Mouse (Mus musculus) layer of hippocampus, adult 11-12 months (tissue): ENCODE results near the gene Lrig3.

Experiments
- DNase-seq: peaks from one replicate; pipeline ENCODE4 v3.0.0; 2022; ENCODE audit warnings: low spot score

Lrig3 gene

GRCm38 (mm10) chr10:125965968-125966480 lies at the start of gene Lrig3:
Gene Lrig3, plus strand, starts transcription at chr10:125966168.
- DNase-seq, result peak; percentile 68

- no peak for DNase-seq
Observed at GRCm38 (mm10) chr10:125916781-125917180, 49.2 kb upstream of the Lrig3 start.

DNA sequence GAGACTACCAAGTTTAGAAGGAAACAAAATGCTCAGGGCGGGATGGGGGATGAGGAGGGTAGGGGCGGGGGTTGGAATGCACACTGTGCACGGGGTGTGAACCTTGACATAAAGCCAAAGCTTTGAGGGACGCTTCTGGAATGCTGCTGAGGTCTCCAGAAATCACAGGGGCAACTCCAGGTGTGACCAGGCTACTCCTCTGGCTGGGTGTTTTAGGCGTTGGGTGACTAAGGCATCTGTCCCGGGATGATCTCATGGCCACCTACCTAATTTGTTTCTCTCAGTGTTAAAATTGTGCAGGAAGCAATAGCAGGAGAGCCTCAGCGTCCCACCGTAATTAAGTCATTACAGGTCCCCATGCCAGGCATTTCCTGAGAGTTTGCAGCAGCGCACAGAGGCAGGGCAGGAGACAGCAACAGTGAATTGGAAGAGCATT lies 48.5 kb upstream of the Lrig3 start:
- DNase-seq, result no peak

DNA sequence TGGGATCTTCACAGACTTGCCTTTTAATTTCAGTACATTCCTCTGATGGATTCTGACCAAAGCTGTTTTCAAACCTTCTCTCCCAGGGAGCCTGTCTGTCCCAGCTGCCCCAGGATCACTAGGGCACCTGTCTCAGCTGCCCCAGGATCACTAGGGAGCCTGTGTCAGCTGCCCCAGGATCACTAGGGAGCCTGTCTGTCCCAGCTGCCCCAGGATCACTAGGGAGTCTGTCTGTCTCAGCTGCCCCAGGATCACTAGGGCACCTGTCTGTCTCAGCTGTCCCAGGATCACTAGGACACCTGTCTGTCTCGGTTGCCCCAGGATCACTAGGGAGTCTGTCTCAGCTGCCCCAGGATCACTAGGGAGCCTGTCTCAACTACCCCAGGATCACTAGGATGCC lies 47.0 kb upstream of the Lrig3 start:
- DNase-seq, result no peak

GRCm38 (mm10) chr10:125921654-125922446 lies 44.1 kb upstream of the Lrig3 start:
- DNase-seq, result no peak

DNA sequence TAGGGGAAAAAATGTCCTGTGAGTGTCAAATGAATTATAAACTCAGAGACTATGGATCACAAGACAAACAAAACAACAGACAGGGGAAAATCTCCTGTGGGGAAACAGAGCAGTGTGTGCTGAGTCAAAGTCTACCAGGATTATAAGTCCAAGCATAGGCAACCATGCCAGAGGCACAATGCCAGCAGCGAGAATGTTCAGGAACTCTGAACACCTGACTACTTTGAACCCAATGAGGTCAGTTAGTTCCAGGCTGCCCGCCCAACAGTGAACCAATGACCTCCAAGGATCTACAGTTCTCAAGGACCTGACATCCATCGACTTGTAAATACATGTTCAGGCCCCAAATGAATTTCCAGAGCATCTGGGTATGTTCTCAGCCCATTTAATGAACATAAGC lies 36.0 kb upstream of the Lrig3 start:
- no peak for DNase-seq

GRCm38 (mm10) chr10:125933388-125933787 lies 32.6 kb upstream of the Lrig3 start:
- DNase-seq, result no peak

- no peak for DNase-seq
Observed at GRCm38 (mm10) chr10:125934095-125934494, 31.9 kb upstream of the Lrig3 start.

DNA sequence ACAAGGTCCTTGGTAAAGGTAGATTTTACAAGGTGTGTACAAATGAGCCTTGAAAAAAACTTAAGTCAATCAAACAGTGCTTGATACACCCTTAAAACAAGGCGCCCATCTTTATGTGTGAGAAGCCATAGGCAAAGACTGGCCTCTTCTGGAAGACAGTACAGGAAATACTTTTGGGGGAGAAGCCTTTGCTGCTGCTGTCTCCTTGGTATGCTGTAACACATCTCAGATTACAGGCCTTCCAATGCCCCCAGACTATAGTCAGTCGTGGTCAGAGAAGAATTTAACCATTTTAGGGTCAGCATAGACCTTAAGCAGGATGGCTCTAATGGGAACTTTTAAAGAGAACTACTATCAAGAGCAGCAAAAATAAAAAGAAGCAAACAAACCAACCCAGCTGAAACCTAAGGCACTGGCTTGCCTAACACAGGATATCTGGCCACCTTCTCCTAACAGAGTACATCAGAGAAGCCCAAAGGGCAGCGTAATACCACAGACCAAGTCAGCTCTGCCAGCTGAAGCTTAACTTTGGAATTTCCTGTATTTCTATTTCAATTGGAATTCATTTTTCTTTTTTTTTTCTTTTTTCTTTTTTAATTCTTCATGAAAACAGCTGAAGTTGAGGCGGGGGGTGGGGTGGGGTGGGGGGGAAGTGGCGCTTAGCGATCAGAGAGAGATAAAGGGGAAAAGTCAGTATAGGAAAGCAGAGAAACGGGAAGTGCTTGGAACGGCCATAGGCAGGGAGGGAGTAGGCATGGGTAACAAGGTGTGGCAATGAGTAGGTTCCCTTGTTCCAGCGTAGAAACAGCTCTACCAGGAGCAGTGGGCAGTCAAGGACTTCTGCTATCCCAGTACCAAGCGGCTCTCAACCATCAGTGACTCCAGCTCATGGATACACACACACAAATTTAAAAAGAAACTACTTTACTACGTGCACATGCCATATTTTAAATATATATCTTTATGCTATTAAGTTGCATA lies 28.2 kb upstream of the Lrig3 start:
- no peak for DNase-seq

DNA sequence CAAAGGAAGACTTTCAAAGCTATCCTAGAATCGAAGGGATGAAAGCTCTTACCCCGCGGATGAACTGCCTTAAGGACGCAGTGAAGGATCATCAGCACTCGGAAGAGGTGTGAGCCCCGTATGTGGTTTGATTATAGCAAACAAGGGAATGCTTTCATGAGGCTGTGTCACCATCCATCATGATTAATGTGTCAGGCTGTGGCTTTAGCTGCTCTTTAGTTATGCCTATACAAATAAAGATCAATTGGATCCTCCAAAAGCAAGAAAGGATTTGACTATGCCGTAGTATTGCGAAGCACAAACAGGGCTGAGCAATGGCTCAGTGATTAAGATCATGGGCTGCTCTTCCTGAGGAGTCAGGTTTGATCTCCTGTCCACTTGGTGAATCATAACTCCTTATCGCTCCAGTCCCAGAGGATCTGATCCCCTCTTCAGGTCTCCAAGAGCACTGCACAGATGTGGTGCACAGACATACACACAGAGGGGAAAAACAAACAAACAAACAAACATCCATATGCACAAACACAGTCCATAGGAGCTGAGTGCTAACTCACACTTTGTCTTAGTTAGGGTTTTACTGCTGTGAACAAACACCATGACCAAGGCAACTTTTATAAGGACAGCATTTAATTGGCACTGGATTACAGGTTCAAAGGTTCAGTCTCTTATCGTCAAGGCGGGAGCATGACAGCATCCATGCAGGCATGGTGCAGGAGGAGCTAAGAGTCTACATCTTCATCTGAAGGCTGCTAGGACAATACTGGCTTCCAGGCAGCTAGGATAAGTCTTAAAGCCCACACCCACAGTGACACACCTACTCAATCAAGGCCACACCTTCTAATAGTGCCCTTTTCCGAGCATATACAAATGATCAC lies 27.2 kb upstream of the Lrig3 start:
- no peak for DNase-seq

DNA sequence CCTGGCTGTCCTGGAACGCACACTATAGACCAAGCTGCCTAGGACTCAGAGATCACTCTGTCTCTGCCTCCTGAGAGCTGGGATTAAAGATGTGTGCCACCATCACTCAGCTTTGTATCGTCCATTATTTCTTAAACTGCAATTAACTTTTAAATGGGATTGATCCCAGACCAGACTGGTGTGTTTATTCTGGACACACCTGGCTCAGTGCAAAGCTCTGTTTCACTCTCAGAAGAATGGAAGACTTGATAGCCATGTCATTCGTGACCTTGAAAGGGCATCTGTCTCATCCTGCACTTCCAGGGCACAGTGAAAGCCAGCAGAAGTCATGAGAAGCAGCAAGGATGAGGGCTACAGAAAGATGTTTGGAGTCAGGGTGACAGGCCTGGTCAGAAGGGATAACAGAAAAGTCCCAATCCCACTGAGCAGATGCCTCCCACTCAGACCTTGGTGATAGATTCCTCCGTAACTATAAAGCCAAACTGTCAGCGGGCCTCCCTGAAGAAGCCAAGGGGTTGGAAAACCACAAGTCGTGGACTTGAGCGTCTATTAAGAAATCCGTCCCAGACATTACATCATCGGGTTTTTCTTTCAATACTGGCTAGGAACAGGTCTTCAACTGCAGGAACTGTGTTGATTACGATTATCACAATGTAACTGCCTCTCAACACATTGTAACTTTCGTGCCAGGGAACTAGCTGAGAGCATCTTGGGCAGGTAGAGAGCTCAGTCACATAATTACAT lies 25.5 kb upstream of the Lrig3 start:
- DNase-seq, result no peak

GRCm38 (mm10) chr10:125943098-125943497 lies 22.9 kb upstream of the Lrig3 start:
- DNase-seq, result no peak

- DNase-seq, result no peak
Observed at GRCm38 (mm10) chr10:125944762-125945504, 21.0 kb upstream of the Lrig3 start.

DNA sequence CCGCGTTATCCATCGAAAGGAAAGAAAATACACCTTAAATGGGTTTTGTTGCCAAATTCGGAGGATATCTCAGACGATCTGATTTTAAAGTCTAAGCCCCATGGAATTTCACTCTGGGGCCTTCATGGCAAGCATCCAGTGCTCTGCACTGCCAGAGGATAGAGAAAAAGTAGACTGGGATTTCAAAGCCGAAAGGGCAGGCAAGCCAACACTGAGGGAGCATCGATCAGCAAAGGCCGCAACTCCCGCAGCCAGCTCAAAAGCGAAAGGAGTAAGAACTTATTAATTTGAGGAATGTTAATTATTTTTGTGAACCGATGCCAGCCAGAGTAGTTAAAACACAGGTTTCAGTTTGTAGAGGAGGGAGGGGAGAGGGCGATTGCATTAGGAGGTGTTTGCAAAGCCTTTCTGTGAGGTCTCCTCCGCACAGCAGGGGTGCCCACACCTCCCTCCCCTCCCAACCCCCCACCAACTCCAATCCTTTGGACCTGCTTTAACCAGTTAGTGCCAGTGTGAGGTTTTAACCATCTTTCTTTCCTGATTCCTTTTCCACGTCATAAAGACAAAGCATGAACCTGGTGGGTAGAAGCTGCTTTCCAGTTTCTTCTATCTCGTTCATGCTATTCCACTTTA lies 17.0 kb upstream of the Lrig3 start:
- no peak for DNase-seq

GRCm38 (mm10) chr10:125951633-125952032 lies 14.3 kb upstream of the Lrig3 start:
- DNase-seq, result no peak

- DNase-seq, result no peak
Observed at GRCm38 (mm10) chr10:125954343-125954742, 11.6 kb upstream of the Lrig3 start.

DNA sequence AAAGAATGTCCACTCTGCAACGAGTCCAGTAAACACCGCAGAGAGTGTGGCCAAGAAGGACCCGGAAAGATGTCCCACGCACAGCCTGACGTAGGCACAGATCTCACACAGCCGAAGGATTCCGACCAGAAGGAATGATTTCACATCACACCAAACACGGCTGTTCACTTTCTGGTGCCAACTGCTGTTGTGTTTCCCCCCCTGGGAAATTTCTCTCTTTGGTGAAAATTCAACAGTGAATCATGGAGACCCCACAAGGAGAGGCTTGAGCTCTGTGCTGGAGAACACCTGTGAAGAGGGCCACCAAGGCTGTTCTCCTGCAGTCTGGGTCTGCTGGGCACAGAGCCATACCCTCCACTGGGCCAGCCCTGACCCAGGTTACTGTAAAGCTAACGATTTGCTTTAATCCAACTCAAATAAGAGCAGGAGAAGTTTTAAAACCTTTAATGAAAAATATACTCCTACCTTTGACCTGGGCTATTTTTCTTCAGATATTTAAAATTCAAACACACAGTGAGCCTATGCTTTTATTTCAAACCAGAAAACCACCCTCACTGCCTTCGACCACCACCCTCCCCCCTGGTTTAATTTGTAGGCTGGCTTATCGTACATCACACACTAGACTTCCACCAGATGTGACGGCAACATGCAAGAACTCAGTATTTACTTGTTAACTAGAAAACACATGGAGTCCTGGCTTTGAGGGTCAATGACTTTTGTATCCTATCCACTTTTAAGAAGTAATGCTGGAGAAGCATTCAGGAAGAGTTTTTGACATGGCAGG lies 11.0 kb upstream of the Lrig3 start:
- peak; percentile 22 for DNase-seq

DNA sequence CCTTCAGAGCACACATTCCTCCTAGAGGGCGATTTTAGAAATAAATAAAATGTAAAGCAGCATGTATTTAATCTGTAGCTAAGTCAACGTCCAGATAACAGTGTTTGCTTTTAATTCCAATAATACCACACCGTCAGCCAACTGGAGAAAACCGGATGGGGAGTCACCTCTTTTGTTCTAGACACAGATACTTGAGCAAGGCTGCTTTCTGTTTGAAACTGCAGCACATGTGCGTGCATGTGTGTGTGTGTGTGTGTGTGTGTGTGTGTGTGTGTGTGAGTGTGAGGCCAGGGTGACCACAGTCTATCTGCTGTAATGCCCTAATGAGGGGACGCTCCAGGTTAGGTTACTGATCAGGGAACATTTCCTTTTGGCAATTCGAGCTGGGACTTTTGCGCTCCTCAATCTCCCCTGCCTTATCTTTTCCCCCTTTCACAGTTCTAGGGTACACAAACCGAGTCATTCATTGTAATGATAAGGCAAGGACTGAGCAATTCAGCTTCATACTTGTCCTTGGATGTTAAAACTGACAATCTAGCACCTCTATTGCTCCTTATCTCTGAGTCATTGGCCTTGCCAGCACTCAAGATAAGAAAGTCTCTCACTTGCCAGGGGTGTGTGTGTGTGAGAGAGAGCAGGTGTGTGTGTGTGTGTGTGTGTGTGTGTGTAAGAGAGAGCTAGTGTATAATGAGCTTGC lies 4.4 kb upstream of the Lrig3 start:
- no peak for DNase-seq
